Mouse (Mus musculus): ENCODE measurements around the gene Pknox2. TPM values are rescaled to one million over a fixed set of nuclear protein-coding genes. Genes with fewer than 3 reads are reported as not detected.
A peak's percentile ranks its signal among the peaks of the same experiment; 100 is the strongest.

The Pknox2 gene
- polyA plus RNA-seq, 1 experiment = 58.9 TPM

- DNase-seq (ENCODE audit: extremely low spot score in 1 of 2, low spot score in 1 of 2) = no peak
Observed at GRCm38 (mm10) chr9:37104249-37104648, 43.0 kb downstream of the Pknox2 start.

DNA sequence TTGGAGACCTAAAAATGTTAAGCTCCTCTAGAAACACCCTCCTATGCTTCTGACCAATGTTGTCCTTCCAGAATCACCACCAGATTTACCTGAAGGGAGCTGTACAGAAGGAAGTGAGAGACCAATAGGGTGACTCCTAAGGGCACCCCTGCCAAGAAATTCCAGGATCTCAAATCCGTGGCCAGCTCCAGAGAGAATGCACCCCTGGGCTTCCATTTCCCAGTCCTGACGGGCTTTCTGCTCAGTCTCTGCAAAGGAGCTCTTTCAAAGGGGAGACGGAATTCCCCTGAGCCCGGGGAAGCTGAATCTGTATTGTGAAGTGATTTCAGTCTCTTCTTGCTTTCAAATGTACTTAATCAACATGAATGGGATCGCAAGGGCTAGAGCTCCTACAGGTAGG is 43.4 kb downstream of the Pknox2 start:
- DNase-seq (ENCODE audit: extremely low spot score in 1 of 2, low spot score in 1 of 2) = no peak

DNA sequence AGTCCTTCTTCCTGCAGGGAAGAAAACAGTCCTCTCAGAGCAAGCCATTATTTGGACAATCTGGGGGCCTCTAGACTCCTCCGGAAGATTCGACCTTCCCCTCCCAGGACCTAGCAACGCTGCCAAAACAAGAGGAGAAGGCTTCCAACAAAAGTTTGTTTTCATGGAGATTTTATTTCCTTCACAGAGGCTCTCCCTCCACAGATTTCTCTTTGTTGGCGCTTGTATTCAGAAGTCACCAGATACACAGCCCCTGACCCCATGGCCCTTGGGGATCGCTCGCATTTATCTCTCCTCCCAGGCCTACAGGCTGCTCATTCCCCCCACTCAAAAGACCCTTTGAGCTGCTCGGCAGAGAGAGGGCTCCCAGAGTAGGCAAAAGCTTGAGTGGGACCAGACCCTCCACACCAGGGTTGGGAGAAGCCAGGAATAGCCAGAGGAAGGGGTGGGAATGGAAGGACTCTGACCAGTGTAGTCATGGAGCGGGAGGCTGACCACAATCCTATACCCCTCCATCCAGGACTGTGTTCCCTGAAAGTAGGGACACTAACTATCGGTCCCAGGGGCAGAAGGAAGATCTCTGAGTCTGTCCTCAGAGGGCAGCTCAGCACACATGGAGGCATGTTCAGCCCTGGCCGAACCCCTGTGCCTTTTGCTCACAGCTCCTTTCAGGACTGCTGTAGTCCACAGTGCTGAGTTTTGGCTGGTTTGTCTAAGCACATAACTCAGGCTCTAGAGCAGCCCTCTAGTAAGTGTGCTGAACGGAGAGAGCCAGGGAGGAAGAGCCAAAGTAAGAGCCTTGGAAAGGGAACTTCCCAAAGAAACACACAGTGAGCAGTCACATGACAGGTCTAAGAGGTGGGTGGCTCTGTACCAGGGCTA is 45.9 kb downstream of the Pknox2 start:
- no peak for DNase-seq (ENCODE audit: extremely low spot score in 1 of 2, low spot score in 1 of 2)

GRCm38 (mm10) chr9:37099595-37099994 is 47.6 kb downstream of the Pknox2 start:
- no peak for DNase-seq (ENCODE audit: extremely low spot score in 1 of 2, low spot score in 1 of 2)

GRCm38 (mm10) chr9:37098600-37098999 is 48.6 kb downstream of the Pknox2 start:
- no peak for DNase-seq (ENCODE audit: extremely low spot score in 1 of 2, low spot score in 1 of 2)

GRCm38 (mm10) chr9:37094230-37094990 is 52.8 kb downstream of the Pknox2 start:
- no peak for DNase-seq (ENCODE audit: extremely low spot score in 1 of 2, low spot score in 1 of 2)

- DNase-seq (ENCODE audit: extremely low spot score in 1 of 2, low spot score in 1 of 2) = no peak
Observed at GRCm38 (mm10) chr9:37093086-37093485, 54.1 kb downstream of the Pknox2 start.

- no peak for DNase-seq (ENCODE audit: extremely low spot score in 1 of 2, low spot score in 1 of 2)
Observed at GRCm38 (mm10) chr9:37089894-37090652, 57.1 kb downstream of the Pknox2 start.

- DNase-seq (ENCODE audit: extremely low spot score in 1 of 2, low spot score in 1 of 2) = peak in 1 of 2 experiments; percentile 69
Observed at GRCm38 (mm10) chr9:37085370-37085769, 61.8 kb downstream of the Pknox2 start.

- no peak for DNase-seq (ENCODE audit: extremely low spot score in 1 of 2, low spot score in 1 of 2)
Observed at GRCm38 (mm10) chr9:37082246-37082645, 65.0 kb downstream of the Pknox2 start.

DNA sequence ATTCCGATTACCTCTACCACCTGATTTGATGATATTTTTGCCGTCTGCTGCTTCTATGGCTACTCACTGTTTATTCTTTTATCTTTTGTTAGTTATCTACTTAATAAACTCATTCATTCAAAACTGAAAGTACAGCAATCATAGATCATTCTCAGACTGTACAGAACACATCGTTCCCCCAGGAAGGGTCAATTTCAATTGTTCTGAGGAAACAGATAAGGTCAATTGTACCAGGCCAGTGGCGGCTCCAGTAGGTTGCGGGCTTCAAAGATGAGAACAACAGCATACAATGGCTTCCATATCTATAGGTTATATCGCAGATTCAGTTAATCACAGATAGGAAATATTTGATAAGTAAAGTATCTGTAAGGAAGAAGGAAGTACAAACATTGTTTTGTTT is 66.9 kb downstream of the Pknox2 start:
- no peak for DNase-seq (ENCODE audit: extremely low spot score in 1 of 2, low spot score in 1 of 2)

DNA sequence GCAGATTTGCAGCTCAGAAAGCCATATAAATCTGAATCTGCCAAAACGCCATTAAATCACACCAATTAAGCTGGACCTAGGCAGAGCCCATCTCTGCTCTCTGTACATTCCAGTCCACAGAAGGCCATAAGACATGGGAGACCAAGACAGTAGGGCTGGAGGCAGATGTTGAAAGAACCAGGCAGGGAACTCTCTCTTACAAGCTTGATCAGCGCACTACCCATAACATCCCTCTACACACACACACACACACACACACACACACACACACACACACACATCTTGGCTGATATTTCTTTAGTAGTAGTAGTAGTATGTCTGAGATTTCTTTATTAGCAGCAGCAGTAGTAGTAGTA is 70.2 kb downstream of the Pknox2 start:
- DNase-seq (ENCODE audit: extremely low spot score in 1 of 2, low spot score in 1 of 2) = no peak

DNA sequence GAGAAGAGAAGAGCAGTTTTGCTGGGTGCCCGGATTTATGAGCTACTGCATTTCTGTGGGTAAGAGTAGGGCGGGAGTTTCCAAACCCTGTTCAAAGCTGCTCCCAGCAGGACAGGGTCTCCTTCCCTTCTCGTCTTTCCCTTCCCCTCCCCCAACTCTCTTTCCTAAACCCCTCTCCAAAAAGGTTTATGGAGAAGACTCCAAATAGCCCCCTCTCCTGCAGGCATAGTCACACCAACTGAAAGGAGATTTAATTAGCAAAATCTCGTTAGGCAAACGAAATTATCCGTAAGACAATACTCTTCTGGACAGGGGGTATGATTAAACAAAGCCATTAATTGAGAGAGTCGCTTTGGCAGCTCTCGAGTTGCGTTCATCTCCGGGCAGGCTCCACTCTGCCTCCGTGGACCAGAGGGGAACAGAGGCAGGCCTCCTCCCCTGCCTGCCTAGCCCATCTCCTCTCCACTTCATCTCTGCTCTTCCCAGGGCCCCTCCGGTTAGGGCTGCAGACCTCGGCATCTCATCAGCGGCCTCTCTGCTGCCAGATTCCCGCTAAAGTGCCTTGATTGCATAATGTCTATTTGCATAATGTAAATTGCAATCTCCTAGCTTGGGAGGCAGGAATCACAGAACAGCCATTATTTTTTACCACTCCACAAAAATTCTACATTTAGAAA is 70.7 kb downstream of the Pknox2 start:
- peak in 1 of 2 experiments; percentile 61 for DNase-seq (ENCODE audit: extremely low spot score in 1 of 2, low spot score in 1 of 2)

DNA sequence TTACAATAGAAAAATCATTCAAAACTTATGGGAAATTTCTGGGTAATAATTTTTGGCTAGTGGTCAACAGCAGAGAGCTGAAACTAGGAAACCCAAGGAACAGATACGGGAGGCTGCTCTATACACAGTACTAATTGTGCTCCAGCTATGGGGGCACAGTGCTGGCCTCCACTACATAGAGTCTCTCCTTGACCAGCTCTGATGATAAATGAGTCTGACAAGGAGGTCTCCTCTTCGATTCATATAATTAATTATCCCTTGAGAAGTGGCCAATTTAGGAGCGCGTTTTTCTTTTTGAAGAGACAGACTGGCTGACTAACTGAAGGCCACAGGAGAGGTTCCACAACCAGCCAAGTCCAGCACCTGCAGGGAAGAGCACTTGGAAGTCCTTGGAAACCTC is 71.3 kb downstream of the Pknox2 start:
- DNase-seq (ENCODE audit: extremely low spot score in 1 of 2, low spot score in 1 of 2) = no peak

GRCm38 (mm10) chr9:37069391-37070312 is 77.6 kb downstream of the Pknox2 start:
- DNase-seq (ENCODE audit: extremely low spot score in 1 of 2, low spot score in 1 of 2) = no peak

- no peak for DNase-seq (ENCODE audit: extremely low spot score in 1 of 2, low spot score in 1 of 2)
Observed at GRCm38 (mm10) chr9:37067473-37067830, 79.8 kb downstream of the Pknox2 start.

DNA sequence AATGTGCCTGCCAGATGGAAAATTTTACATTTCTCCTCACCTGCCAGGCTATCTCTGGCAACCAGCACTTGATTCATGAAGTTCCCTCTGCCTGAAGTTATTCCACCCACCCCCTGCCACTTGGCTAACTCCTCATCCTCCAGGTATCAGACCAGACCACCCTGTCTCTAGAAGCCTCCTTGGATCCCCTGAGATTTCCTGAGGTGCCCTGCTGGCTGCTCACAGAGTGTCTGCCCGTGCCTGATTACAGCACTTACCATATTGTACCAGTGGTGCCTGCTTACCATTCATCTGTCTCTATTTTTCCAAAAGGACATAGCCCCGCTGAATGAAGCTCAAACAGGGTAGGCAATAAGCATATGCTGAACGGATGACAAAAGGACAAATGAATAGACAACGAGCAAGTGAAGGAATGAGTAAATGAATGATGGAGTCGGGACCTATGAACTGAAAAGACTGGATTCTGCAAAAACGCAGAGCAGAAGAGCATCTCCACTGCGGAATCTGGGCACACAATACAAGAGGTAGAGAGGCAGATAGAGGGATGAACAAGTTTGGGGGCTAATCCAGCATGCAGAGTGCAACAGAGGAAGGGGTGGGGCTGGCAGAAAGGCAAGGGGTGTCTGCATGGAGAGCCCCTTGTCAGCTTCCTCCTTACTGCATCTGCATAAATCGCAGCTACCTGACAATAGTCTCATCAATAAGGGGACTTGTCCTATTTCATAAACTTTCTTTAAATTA is 80.3 kb downstream of the Pknox2 start:
- no peak for DNase-seq (ENCODE audit: extremely low spot score in 1 of 2, low spot score in 1 of 2)

GRCm38 (mm10) chr9:37061627-37062026 is 85.6 kb downstream of the Pknox2 start:
- peak in 1 of 2 experiments; percentile 38 for DNase-seq (ENCODE audit: extremely low spot score in 1 of 2, low spot score in 1 of 2)

GRCm38 (mm10) chr9:37054703-37055102 is 92.5 kb downstream of the Pknox2 start:
- peak; percentile 73 to 78 for DNase-seq (ENCODE audit: extremely low spot score in 1 of 2, low spot score in 1 of 2)
